Mouse (Mus musculus) C2C12 (cell line): ENCODE data around the gene Cyp4a12a. TPM values are rescaled to one million over a fixed set of nuclear protein-coding genes. Genes with fewer than 3 reads are reported as not detected.
"Not testable (repeated sequence)": the region's sequence is repeated elsewhere in the genome, so short reads cannot be mapped to it uniquely, and the experiment has no call there.

Experiments
- H3K27me3 ChIP-seq: one replicate; pipeline ENCODE4 v1.6.1; 2011; ENCODE audit not compliant: control insufficient read depth, insufficient read depth, insufficient read length
- H3K36me3 ChIP-seq: one replicate; pipeline ENCODE4 v1.6.1; 2011; ENCODE audit not compliant: control insufficient read depth, insufficient read depth
- H3K4me3 ChIP-seq: one replicate; pipeline ENCODE4 v1.5.1; 2011; ENCODE audit warnings: mild to moderate bottlenecking, control low read depth; ENCODE audit not compliant: poor library complexity, insufficient read depth, severe bottlenecking
- H3K79me2 ChIP-seq: one replicate; pipeline ENCODE4 v1.6.1; 2011; ENCODE audit not compliant: control insufficient read depth, insufficient read depth
- H3K79me3 ChIP-seq: one replicate; pipeline ENCODE4 v1.6.1; 2011; ENCODE audit warnings: low read depth, control low read depth
- H3ac ChIP-seq: one replicate; pipeline ENCODE3; 2011; ENCODE audit warnings: low read depth; ENCODE audit not compliant: control insufficient read depth, insufficient read length
- CEBPB ChIP-seq: IDR thresholded peaks from one replicate; pipeline ENCODE4 v1.6.1; 2011; ENCODE audit warnings: low read depth, mild to moderate bottlenecking, control low read depth, moderate library complexity
- CTCF ChIP-seq: IDR thresholded peaks from one replicate; pipeline ENCODE4 v1.5.1; 2011; ENCODE audit not compliant: control insufficient read depth, insufficient read depth, insufficient read length
- FOSL1 ChIP-seq: IDR thresholded peaks from one replicate; pipeline ENCODE4 v1.8.0; 2011; ENCODE audit warnings: mild to moderate bottlenecking, low read length; ENCODE audit not compliant: poor library complexity, insufficient read depth, severe bottlenecking
- MAX ChIP-seq: IDR thresholded peaks from one replicate; pipeline ENCODE4 v1.6.1; 2011; ENCODE audit warnings: mild to moderate bottlenecking, control low read depth
- MYOD1 ChIP-seq: IDR thresholded peaks from one replicate; pipeline ENCODE4 v1.6.1; 2011; ENCODE audit warnings: low read depth; ENCODE audit not compliant: control insufficient read depth, insufficient read length
- MYOG ChIP-seq: IDR thresholded peaks from one replicate; pipeline ENCODE4 v1.6.1; 2011; ENCODE audit not compliant: control insufficient read depth, insufficient read length; ENCODE audit errors: extremely low read depth
- USF1 ChIP-seq: IDR thresholded peaks from one replicate; pipeline ENCODE4 v1.6.1; 2011; ENCODE audit warnings: low read depth, mild to moderate bottlenecking, control low read depth, moderate library complexity
- long read RNA-seq, 2 experiments: library from polyadenylated mRNA; unstranded; transcript quantifications; one replicate each; pipeline ENCODE4 v2.0.0; 2019 to 2020
- polyA plus RNA-seq: library from polyadenylated mRNA; unstranded; fragments of >200 nt; fragmentation: generic; extraction: Trizol; gene quantifications from one replicate; pipeline ENCODE4 v1.2.1, GENCODE M21; 2012; ENCODE audit warnings: missing spikeins

The Cyp4a12a gene
- not detected for polyA plus RNA-seq
- long read RNA-seq, experiment 1, result 0 reads
- long read RNA-seq, experiment 2, result 0 reads

- not testable (repeated sequence) for H3K79me2 ChIP-seq, H3K4me3 ChIP-seq, H3K27me3 ChIP-seq, H3ac ChIP-seq, H3K36me3 ChIP-seq, H3K79me3 ChIP-seq
Measured at GRCm38 (mm10) chr4:115298746-115299145, at the start of gene Cyp4a12a. Gene Cyp4a12a (plus strand): TSS chr4:115299046.

DNA sequence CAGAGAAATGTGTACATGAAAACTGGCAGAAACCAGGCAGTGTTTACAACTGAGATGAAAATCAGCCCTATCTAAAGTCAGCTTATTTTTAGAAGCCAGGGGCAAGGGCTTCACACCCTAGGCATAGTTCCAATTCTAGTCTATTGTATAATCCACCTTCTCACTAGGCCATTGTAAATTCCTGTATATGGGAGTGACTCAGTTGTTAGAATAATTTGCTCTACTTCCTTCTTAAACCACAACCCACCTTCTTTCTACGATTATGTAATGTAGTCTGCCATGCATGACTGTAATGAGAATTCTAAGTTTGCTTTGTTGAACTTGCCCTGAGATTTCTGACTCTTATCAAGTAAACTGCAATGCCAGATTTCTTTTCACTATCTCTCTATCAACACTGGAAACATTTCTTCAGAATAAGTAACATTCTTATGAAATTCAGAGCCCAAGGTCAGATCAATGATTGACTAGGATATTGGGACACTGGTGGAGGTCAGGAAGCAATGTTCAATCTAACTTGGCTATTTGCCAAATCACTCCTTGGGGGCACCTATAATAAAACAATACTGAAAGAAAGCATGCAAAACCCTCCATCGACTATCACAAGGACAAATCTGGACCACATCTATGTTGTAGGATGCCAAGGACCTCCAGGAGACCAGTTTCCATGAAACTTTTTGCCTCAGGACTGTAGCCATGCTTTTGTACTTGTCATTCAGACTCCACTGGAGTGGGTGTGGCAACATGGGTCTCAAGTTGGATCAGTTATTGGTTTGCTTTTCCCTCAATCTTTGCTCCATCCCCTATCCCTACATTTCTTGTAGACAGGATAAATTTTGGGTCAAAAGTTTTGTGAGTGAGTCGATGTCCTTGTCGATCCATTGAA, 33.9 kb upstream of the Cyp4a12a start:
- H3K4me3 ChIP-seq, H3K27me3 ChIP-seq: not testable (repeated sequence)

DNA sequence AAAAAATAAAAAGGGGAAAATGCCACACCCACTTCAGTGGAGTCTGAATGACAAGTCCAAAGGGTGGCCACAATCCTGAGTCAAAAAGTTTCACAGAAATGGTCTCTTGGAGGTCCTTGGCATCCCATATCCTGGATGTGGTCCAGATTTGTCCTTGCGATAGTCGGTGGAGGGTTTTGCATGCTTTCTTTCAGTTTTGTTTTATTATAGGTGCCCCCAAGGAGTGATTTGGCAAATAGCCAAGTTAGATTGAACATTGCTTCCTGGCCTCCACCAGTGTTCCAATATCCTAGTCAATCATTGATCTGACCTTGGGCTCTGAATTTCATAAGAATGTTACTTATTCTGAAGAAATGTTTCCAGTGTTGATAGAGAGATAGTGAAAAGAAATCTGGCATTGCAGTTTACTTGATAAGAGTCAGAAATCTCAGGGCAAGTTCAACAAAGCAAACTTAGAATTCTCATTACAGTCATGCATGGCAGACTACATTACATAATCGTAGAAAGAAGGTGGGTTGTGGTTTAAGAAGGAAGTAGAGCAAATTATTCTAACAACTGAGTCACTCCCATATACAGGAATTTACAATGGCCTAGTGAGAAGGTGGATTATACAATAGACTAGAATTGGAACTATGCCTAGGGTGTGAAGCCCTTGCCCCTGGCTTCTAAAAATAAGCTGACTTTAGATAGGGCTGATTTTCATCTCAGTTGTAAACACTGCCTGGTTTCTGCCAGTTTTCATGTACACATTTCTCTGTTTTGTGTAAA, 20.4 kb upstream of the Cyp4a12a start:
- not testable (repeated sequence) for H3K79me3 ChIP-seq, H3K79me2 ChIP-seq, H3K4me3 ChIP-seq, H3ac ChIP-seq, H3K27me3 ChIP-seq, H3K36me3 ChIP-seq

More for the DNA sequence above, 33.9 kb upstream of the Cyp4a12a start:
- H3ac ChIP-seq, H3K36me3 ChIP-seq, H3K79me2 ChIP-seq, H3K79me3 ChIP-seq: not testable (repeated sequence)

GRCm38 (mm10) chr4:115280342-115280741, 18.5 kb upstream of the Cyp4a12a start:
- Histone ChIP-seq H3K27me3 (no peaks in the 10 kb centered on the region), H3K79me2 (no peaks in the 10 kb centered on the region), H3K36me3 (no peaks in the 10 kb centered on the region), H3K79me3 (no peaks in the 10 kb centered on the region), H3K4me3 (no peak overlapping the region), H3ac (no peak overlapping the region)
- TF ChIP-seq MYOG (no peak), MYOD1 (no peak), FOSL1 (no peak), USF1 (no peak), CEBPB (no peak), CTCF (no peak), MAX (no peak)

- not testable (repeated sequence) for H3K79me3 ChIP-seq, H3K27me3 ChIP-seq, H3K36me3 ChIP-seq, H3K79me2 ChIP-seq, H3K4me3 ChIP-seq, H3ac ChIP-seq
Measured at GRCm38 (mm10) chr4:115280779-115281178, 18.1 kb upstream of the Cyp4a12a start.

DNA sequence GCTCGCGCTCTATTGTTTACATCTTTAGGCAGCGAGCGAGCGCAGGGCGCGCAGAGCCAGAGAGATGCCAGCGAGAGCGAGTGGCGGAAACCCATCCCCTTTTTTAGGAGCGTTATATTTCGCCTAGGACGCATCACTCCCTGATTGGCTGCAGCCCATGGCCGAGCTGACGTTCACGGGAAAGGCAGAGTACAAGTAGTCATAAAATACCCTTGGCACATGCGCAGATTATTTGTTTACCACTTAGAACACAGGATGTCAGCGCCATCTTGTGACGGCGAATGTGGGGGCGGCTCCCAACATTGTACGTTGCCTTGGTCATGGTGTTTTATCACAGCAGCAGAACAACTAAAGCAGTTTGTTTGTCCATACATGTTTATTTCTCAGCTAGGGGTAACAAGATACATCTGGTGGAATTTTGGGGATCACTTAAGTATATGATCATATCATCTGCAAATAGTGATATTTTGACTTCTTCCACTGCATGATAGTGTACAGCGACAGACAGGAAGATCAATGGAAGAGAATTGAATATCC, 17.5 kb upstream of the Cyp4a12a start:
- H3K4me3 ChIP-seq, H3K36me3 ChIP-seq, H3ac ChIP-seq, H3K79me3 ChIP-seq, H3K79me2 ChIP-seq, H3K27me3 ChIP-seq: not testable (repeated sequence)

DNA sequence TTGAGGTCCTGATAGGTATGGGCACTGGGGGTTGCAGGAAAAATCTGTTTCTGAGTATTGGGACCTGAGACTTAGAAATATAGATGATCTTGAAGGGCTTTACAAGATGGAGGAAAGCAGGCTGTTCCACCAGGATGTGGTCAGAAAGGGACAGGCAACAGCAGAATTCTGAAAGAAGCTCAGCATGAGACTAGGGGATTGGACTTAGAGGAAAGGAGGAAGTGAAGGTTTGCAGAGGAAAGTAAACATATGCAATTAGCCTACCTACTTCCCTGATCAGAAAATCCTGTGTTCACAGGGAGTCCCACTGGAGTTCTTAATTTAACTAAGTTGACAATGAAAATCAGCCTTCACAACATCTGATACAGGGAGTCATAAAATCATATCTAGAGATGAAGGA, 26.9 kb downstream of the Cyp4a12a start:
- not testable (repeated sequence) for H3K4me3 ChIP-seq, H3K36me3 ChIP-seq, H3K27me3 ChIP-seq, H3ac ChIP-seq, H3K79me2 ChIP-seq, H3K79me3 ChIP-seq

DNA sequence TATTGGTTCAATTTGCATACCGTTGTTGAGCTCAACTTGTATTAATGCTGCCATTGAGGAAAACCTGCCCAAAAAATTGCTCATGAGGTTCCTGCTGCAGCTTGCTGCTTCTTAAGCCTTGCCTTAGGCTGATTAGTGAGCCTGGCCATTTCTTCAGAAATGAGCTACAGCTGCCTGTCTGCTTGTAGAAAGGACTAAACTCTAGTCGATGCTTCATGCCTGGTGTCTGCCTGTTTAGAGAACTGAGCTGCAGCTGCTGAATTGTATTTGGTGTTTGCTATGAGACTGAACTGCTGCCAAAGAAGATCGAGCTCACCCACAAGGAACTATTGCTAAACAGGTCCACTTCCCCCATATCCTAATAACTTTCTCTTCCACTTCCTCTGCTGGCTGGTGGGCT, 66.8 kb downstream of the Cyp4a12a start:
- H3K4me3 ChIP-seq, H3K36me3 ChIP-seq, H3K79me3 ChIP-seq, H3K27me3 ChIP-seq, H3K79me2 ChIP-seq, H3ac ChIP-seq: not testable (repeated sequence)

DNA sequence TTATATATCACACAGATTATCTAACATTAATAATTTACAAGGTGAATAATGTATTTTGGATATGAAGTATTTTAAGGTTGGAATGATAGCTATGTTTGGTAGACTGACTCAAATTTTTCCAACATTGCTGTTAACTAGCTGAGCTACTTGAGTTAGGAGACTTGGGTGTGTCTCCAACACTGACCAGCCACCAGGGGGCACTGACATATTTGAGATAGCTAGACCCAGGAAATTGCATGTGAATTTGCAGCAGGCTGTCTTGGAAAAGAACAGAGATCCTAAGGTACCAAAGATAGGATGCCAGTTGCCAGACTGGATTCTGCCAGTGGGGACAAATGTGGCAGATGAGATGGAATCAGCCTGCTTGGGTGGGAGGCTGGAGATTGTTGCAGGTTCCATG, 69.2 kb downstream of the Cyp4a12a start:
- not testable (repeated sequence) for H3K27me3 ChIP-seq, H3K4me3 ChIP-seq, H3K79me2 ChIP-seq, H3ac ChIP-seq, H3K79me3 ChIP-seq, H3K36me3 ChIP-seq
